Mouse (Mus musculus) midbrain, embryonic 14.5 days (tissue): Measurements from ENCODE around the gene 1810062G17Rik. TPM values are rescaled to one million over a fixed set of nuclear protein-coding genes. Genes with fewer than 3 reads are reported as not detected.

Experiments
- ATAC-seq: fragments of 200-750 bp; cut with Nextera tagmentation; 2 replicates; pipeline ENCODE4 v1.8.0; 2017; ENCODE audit warnings: moderate number of reproducible peaks, moderate library complexity; ENCODE audit not compliant: low FRiP score, low TSS enrichment
- DNase-seq: peaks from one replicate; pipeline ENCODE4 v3.0.0-alpha.2; 2015
- H3K27ac ChIP-seq: fragments of 300-500 bp; sonication (generic); replicated peaks from 2 replicates; pipeline ENCODE4 v1.5.1; 2014; ENCODE audit warnings: mild to moderate bottlenecking, low read depth, low read length, moderate library complexity
- H3K27me3 ChIP-seq: fragments of 300-500 bp; sonication (generic); 2 replicates; pipeline ENCODE4 v1.6.1; 2014; ENCODE audit warnings: low read length, control low read depth, mixed read lengths; ENCODE audit not compliant: control insufficient read depth, insufficient read depth
- H3K36me3 ChIP-seq: fragments of 300-500 bp; sonication (generic); 2 replicates; pipeline ENCODE4 v1.6.1; 2014; ENCODE audit warnings: low read length, control low read depth; ENCODE audit not compliant: control insufficient read depth, insufficient read depth
- H3K4me1 ChIP-seq: fragments of 300-500 bp; sonication (generic); 2 replicates; pipeline ENCODE4 v1.6.1; 2014; ENCODE audit warnings: mild to moderate bottlenecking, antibody characterized with exemption, low read length, control low read depth; ENCODE audit not compliant: control insufficient read depth, insufficient read depth
- H3K4me2 ChIP-seq: fragments of 300-500 bp; sonication (generic); 2 replicates; pipeline ENCODE4 v1.6.1; 2014; ENCODE audit warnings: mild to moderate bottlenecking, low read length, moderate library complexity
- H3K4me3 ChIP-seq: fragments of 300-500 bp; sonication (generic); replicated peaks from 2 replicates; pipeline ENCODE4 v1.5.1; 2014; ENCODE audit warnings: low read depth, low read length
- H3K9ac ChIP-seq: fragments of 300-500 bp; sonication (generic); replicated peaks from 2 replicates; pipeline ENCODE4 v1.6.1; 2014; ENCODE audit warnings: mild to moderate bottlenecking, low read length, moderate library complexity
- H3K9me3 ChIP-seq: fragments of 300-500 bp; sonication (generic); 2 replicates; pipeline ENCODE4 v1.6.1; 2016; ENCODE audit warnings: low read length, control low read depth, mixed read lengths; ENCODE audit not compliant: control insufficient read depth
- WGBS: fragments of 180-500 bp; shearing (Covaris S2); extraction: QIAGEN DNeasy Blood & Tissue Kit; methylation state at CpG from one replicate; pipeline ENCODE4 v1.1.7; 2014; 5-methylcytosine and 5-hydroxymethylcytosine counted together
- polyA plus RNA-seq: library from polyadenylated mRNA; unstranded; fragments of >200 nt; fragmentation: Nextera tagmentation; extraction: Ambion mirVana; gene quantifications from 2 replicates; pipeline ENCODE4 v1.2.1, GENCODE M21; 2014

The 1810062G17Rik gene
- polyA plus RNA-seq, 1 experiment from 2014 or later, result 0.24 TPM

DNA sequence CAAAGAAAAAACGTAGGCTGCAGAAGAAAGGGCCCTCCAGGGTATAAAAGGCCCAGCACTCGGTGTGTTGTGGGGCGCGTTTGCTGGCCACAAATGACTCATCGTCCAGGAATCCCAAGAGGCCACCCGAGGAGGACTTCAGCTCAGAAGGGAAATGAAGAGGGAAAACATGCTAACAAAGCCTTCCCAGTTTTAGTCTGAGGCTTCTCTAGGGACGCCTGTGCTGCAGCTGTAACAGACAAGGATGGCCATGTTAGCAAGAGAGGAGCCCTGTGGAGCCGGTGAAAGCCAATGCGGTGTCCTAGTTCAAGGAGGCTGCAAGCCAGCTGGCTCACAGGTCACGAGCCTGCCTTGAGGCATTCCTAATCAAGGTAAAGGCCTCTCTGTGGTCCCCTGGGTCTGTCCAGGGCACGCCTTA, 6.0 kb downstream of the 1810062G17Rik start:
- Histone ChIP-seq H3K4me2 (peak overlapping the region; percentile 12; the same call in 1 of the 2 replicates), H3K4me3 (no peak overlapping the region), H3K27ac (peak overlapping the region; percentile 45), H3K36me3 (no peaks in the 10 kb centered on the region), H3K9ac (no peak overlapping the region), H3K4me1 (peaks cover 7% of the 10 kb centered on the region), H3K9me3 (no peaks in the 10 kb centered on the region), H3K27me3 (no peaks in the 10 kb centered on the region)
- 6% methylated on average over 11 of the region's 11 CpGs for WGBS
- ATAC-seq, result peak; percentile 53; the same call in 1 of the 2 replicates
- peak; percentile 68 for DNase-seq

DNA sequence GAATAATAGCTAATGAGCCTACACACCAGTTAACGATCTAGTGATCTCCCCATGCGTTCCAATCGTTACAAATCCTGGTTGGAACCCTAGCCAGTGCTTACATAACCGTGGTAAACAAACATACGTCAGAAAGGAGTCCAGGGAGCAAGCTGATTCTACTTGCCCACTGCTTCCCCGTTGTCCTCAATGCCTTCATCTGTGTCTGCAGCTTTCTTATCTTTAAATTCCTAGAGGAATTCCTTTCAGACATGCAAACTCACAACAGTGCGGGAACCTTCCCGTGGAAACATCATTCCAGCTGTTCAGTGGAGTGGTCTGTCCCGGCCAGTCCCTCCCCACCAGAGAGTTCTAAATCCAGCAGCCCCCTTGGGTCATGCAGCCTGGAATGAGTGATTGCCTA, 7.2 kb downstream of the 1810062G17Rik start:
- Histone ChIP-seq H3K36me3 (no peaks in the 10 kb centered on the region), H3K9ac (no peak overlapping the region), H3K4me1 (peaks cover 7% of the 10 kb centered on the region), H3K4me3 (no peak overlapping the region), H3K27me3 (no peaks in the 10 kb centered on the region), H3K27ac (no peak overlapping the region), H3K9me3 (no peaks in the 10 kb centered on the region), H3K4me2 (no peak overlapping the region)
- 54% methylated on average over 9 of the region's 9 CpGs for WGBS
- ATAC-seq (no peak), DNase-seq (no peak)

DNA sequence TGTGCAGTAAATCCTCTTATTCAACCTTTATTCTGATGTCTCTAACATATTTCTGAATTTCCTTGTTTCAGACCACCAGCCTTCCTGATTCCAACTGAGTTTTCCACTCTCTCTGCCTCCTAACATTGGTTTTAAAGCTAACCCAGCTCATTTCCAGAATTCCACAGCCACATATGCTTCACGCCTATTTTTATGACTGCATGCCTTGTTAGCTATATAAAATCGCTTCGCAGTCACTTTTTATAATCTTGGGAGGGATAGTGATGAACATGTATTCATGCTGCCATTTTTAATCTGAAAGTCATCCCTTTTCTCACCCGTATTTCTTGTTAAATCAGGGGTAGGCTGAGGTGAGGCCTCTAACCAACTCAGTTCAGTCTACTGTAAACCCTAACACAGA, 8.6 kb downstream of the 1810062G17Rik start:
- no peak for DNase-seq
- WGBS, result 93% methylated on average over 4 of the region's 4 CpGs
- no peak overlapping the region for H3K4me2 ChIP-seq

DNA sequence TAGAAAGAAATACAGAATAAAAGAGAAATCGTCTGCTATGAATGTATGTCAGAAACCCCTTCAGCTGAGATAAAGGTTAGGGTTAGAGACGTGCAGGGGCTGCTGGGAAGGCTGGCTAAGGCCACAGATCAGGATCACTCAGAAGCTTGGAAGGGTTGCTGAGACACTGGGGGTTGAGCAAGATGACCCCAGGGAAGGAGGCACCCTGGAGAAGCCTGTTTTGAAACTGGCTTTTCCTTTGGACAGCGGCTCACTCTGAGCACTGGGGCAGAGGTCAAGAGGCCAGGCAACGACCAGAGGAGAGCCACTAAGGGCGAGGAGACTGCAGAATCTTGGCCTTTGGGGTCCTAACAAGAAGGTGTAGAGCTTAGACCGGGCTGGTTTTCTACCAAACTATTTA, 10.4 kb downstream of the 1810062G17Rik start:
- Histone ChIP-seq H3K4me1 (peaks cover 7% of the 10 kb centered on the region), H3K9ac (no peak overlapping the region), H3K36me3 (no peaks in the 10 kb centered on the region), H3K4me2 (no peak overlapping the region), H3K9me3 (no peaks in the 10 kb centered on the region), H3K27me3 (no peaks in the 10 kb centered on the region), H3K4me3 (no peak overlapping the region), H3K27ac (no peak overlapping the region)
- no peak for ATAC-seq
- WGBS, result 58% methylated on average over 6 of the region's 6 CpGs
- DNase-seq, result no peak

More for the DNA sequence above, 8.6 kb downstream of the 1810062G17Rik start:
- Histone ChIP-seq H3K4me3 (no peak overlapping the region), H3K27ac (no peak overlapping the region), H3K36me3 (no peaks in the 10 kb centered on the region), H3K9ac (no peak overlapping the region), H3K27me3 (no peaks in the 10 kb centered on the region), H3K4me1 (peaks cover 7% of the 10 kb centered on the region), H3K9me3 (no peaks in the 10 kb centered on the region)
- no peak for ATAC-seq

DNA sequence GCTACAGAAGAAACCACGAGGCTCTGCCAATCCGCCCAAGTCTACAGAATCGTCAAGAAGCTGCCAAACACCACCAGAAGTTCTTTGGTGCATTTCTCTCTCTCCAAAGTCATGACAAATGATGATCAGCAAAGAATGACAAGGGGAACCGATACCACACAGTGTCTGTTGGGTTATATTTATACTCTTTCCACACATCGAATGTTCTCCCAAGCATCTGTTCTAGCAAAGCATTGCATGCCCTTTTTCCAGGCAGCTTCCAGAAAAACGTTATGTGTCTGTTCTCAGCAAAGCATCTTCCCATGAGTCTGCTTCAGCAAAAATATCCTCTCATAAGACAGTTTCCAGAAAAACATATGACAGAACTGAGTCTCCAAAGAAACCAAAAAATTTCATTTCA, 11.1 kb downstream of the 1810062G17Rik start:
- H3K9me3 ChIP-seq, result no peaks in the 10 kb centered on the region
- DNase-seq, result no peak
- 92% methylated on average over 6 of the region's 6 CpGs for WGBS
- no peaks in the 10 kb centered on the region for H3K36me3 ChIP-seq
- no peak overlapping the region for H3K9ac ChIP-seq
- H3K4me1 ChIP-seq, result peaks cover 2% of the 10 kb centered on the region
- no peak overlapping the region for H3K4me2 ChIP-seq
- ATAC-seq, result no peak
- H3K27ac ChIP-seq, result no peak overlapping the region
- H3K4me3 ChIP-seq, result no peak overlapping the region
- no peaks in the 10 kb centered on the region for H3K27me3 ChIP-seq

DNA sequence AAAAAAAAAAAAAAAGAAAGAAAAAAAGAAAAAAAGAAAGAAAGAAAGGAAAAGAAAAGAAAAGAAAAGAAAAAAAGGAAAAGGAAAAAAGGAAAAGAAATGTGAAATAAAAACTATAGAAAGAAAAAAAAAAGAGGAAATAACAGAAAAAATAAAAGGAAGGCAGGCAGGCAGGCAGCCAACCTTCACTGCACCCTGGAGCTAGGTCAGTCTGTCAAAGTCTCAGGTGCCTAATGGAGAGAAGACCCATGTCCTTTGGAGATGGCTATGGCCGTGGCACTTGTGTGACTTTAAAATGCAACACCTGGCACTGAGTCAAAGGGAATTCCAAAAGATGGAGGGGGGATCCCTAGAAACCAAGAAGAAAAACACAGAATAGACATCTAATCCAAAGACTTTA, 12.6 kb downstream of the 1810062G17Rik start:
- H3K36me3 ChIP-seq, result no peaks in the 10 kb centered on the region
- WGBS, result 64% methylated on average over 1 of the region's 1 CpGs
- H3K4me1 ChIP-seq, result no peaks in the 10 kb centered on the region
- H3K4me2 ChIP-seq, result no peak overlapping the region
- DNase-seq (no peak), ATAC-seq (no peak)
- H3K27ac ChIP-seq, result no peak overlapping the region
- H3K27me3 ChIP-seq, result no peaks in the 10 kb centered on the region
- H3K9me3 ChIP-seq, result no peaks in the 10 kb centered on the region
- no peak overlapping the region for H3K4me3 ChIP-seq
- H3K9ac ChIP-seq, result no peak overlapping the region

DNA sequence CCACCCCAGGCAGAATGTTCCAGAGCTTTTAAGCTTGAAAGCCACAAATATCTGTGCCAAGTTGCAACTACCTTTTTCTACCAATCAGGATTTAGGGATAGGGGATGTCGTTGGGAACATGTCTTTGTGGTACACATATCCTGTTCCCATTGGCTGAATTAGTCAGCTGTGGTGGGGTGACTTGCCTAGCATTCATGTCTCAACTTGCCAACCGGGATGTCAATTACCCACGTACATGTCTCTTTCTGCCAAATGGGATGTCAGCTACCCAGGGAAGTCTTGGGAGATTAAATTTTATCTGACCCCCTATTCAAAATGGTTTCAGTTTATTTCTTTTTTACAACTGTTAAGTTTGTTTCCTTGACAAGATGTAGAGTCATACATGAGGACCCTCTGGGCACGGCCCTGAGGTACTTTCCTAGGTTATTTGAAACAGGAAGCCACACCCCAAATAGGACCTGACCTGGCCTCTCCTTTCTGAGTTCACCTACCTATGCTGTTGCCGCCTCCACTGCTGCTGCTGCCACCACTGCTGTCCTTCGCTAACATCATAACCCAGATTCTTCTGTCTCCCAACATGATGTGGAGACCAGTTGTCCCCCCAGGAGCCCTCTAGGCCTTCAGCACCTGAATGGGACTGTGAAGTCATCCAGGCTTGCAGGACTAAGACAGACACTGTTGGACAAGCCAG, 13.3 kb downstream of the 1810062G17Rik start:
- ATAC-seq (no peak), DNase-seq (no peak)
- no peaks in the 10 kb centered on the region for H3K9me3 ChIP-seq
- no peak overlapping the region for H3K27ac ChIP-seq
- WGBS, result 92% methylated on average over 6 of the region's 6 CpGs
- no peaks in the 10 kb centered on the region for H3K27me3 ChIP-seq
- no peak overlapping the region for H3K9ac ChIP-seq
- H3K4me1 ChIP-seq, result no peaks in the 10 kb centered on the region
- no peak overlapping the region for H3K4me3 ChIP-seq
- H3K36me3 ChIP-seq, result no peaks in the 10 kb centered on the region
- no peak overlapping the region for H3K4me2 ChIP-seq

DNA sequence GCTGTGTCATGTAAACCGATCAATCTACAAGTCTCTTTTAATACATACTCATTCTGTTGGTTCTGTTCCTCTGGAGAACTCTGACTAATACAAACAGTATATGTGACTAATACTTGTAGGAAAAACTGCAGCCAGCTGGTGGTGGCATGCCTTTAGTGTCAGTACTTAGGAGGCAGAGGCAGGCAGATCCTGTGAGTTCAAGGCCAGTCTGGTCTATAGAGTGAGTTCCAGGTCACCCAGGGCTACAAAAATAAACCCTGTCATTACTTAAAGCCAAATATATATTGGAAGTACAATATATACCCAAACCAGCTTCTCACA, 13.8 kb downstream of the 1810062G17Rik start:
- Histone ChIP-seq H3K4me1 (no peaks in the 10 kb centered on the region), H3K27me3 (no peaks in the 10 kb centered on the region), H3K36me3 (no peaks in the 10 kb centered on the region), H3K9ac (no peak overlapping the region), H3K9me3 (no peaks in the 10 kb centered on the region), H3K4me3 (no peak overlapping the region), H3K4me2 (no peak overlapping the region), H3K27ac (no peak overlapping the region)
- ATAC-seq (no peak), DNase-seq (no peak)
- 96% methylated on average over 1 of the region's 1 CpGs for WGBS

DNA sequence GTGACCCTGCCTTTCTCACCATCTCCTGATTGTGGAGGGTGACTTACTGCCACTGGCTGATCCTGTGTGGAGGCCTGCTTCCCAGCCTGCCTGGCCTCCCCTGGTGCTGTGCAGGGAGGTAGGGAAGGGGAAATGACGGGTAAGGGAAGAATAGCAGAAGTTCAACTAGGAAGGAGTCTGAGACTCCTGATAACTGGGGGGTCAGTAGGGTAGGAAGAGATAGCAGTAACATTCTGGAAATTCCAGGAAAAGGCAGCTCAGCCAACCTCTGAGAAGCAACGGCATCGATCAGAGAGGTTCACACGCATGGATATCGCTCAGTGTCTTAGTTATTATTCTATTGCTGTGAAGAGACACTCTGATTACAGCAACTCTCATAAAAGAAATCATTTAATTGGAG, 15.8 kb downstream of the 1810062G17Rik start:
- Histone ChIP-seq H3K27me3 (no peaks in the 10 kb centered on the region), H3K9me3 (no peaks in the 10 kb centered on the region), H3K27ac (no peak overlapping the region), H3K4me2 (no peak overlapping the region), H3K36me3 (no peaks in the 10 kb centered on the region), H3K4me1 (no peaks in the 10 kb centered on the region), H3K4me3 (no peak overlapping the region), H3K9ac (no peak overlapping the region)
- DNase-seq, result no peak
- no peak for ATAC-seq
- WGBS, result 94% methylated on average over 5 of the region's 5 CpGs
